Mouse (Mus musculus): Measurements from ENCODE around the gene Gmpr2. TPM values are rescaled to one million over a fixed set of nuclear protein-coding genes. Genes with fewer than 3 reads are reported as not detected.

Gmpr2 gene
- 32.0 and 33.0 TPM in 2 replicates for polyA plus RNA-seq (2015; fragmentation: Nextera tagmentation; extraction: Ambion mirVana)

DNA sequence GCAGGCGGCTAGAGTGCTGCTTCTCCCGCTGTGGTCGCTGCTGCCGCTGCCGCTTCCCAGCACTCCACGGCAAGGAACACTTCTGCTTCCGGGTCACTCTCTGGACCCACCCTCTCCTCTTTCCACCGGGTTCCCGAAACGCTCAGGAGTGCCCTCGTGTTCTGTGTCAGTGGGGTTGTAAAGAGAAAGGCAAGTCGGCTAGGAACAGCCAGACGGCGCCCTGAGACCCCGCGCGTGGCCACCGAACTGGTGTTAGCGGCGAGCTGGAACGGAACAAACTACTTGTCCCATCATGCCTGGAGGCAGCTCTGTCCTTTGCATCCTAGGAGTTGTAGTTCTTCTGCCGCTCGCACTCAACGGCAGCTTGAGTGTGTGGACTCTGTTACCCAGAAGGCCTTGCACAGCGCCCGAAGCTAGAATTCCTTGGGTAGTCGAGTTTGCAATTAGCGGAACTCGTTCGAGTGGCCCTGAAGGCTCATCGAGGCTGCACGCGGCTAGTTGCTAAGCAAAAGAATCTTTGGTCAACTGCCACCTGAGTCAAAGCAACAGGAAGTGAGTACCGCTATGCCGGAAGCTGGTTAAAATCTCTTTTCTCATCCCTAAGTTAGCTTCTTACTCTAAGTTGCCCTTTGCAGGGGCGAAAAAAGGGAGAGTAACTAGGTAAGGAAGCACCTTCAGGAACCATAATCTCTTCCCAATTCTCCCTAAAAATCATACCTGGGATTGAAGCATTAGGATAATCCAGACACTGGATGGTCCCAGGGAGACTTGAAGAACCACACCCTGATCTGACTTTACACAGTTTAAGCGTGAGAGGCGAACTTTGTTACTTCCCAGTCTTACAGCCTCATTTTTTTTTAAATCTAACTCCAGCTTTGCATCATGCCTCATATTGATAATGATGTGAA is at the start of gene Gmpr2, which contains the start of gene Nedd8:
TSS of gene Gmpr2 (plus strand) at position 109 of the 908 bp plus-strand sequence.
TSS of gene Nedd8 (minus strand) at position 292 of the 908 bp plus-strand sequence.

DNA sequence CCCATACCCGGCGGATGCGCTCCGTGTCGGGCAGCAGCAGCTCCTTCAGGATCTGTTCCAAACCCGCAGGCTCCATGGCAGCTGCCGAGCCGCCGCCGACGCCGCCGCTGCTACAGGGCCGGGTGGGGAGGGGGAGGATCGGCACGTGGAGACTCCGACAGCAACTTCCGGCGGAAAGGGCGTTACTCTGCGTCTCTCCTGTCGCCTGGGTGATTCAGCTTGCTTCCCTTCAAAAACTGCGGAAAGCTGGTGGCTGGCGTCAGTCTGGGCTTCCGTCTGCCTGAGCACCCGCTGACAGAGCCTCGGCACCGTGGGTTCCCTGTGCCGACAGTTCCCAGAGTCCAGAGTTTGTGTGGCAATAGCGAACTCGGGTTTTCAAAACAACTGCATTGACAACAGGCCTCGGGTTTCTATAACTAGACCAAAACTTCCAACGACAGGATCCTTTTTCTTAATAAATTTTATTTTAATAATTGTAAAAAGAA is 36.2 kb upstream of the Gmpr2 start, which contains the start of gene Ipo4:
TSS of gene Ipo4 (minus strand) at position 435 of the 485 bp plus-strand sequence.

DNA sequence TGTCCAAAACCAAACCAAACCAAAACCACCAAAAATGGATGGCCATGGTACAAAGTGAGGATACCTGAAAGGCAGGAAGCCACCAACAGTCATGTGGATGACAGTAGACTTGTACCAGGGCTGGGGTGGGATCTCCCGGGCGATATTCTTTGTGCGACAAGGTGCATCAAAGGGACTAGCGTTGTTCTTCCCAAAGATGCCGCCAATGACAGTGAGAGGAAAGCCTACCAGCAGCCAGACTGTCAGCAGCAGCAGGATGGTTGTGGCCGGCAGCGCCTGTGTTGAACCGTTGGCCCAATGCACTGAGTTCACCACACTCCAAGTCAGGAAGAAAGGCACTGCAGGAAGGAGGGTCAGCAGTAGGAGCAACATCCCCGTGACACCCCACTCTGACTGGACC is 33.9 kb upstream of the Gmpr2 start, which contains the start of gene Gm49378:
TSS of gene Gm49378 (minus strand) at position 101 of the 400 bp plus-strand sequence.

DNA sequence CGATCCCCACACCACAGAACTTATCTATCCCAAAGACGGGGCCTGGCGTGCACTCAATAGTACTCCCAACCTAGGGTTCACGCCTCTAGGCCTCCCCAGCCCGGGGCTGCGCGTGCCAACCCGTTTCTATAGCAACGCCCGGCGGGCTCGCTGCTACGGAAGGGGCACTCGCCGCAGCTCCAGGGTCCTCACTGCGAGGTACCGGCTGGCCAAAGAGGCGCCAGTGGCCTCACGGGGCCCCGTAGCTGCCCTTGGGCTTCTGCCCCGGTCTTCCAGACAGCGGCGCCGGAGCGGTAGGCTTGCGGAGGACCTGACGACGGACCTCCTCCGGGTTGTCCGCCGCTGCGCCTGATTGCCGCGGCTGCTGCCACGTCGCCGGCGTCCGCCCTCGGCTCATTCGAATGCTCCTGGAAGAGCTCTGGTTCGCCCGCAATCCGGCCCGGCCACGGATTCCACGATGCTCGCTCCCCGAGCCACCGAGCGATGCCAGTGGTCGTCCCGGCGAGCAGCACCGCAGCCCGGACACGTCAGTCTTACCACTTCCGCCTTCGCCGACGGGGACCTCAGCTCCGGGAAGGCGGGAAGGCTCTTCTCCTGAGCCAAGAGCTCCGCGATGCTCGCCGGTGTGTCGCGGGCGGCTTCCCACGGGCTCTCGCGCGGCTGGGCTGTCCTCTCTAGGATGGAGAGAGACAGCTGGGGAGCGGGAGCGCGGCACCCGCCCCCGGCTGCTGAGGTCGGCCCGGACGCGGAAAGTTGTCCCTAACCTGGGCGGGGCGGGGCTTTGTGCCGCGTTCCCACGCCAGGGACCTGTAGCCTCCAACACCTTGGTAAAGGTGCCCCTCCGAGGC is 28.5 kb upstream of the Gmpr2 start, which contains the start of gene Tm9sf1:
TSS of gene Tm9sf1 (minus strand) at position 747 of the 848 bp plus-strand sequence.

DNA sequence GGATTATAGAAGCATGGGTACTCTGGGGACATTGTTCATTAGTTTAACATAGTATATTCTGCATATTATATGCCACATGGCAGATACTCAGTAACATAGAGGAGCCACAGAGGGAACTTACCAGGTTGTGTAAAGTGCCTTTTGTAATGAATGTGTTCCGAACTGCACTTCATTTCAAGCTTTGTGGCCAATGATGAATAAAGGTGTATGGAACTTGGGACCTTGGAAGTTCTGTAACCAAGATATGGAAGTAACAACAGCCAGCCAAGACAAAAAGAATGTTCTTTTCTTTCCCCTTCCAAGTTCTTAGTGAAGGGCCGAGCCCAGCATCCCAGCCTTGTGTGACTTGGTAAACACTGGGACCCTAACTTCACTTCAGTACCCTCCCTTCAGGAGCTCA is 21.9 kb upstream of the Gmpr2 start, which contains the start of gene Tssk4:
TSS of gene Tssk4 (plus strand) at position 301 of the 400 bp plus-strand sequence.

DNA sequence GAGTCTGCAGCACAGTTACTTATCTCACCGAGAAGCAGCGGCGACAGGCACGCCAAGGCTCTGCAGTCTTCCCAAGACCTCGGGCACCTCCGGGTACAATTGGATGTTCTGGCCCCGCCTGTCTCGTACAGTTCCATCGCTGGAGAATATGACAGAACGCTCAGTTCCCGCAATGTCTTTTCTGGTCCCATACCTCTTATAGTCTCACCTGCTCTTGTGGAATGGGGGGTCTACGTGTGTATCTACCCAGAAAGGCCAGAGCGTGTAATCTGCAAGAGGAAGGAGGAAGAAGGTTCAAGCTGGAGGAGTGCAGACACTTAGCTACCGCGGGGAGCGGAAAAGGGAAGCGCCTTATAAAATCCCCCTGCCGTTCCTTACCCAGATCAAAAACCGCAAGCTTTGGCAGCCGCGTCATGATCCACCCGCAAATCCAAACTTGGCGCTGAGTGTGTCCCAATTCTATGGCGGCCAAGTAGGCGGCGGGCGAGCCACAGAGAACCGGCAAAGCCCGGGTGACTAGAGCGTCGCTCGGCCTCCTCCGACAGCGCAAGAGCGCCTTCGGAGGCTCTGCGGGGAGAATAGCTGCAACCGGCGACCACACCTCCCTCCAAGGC is 11.7 kb upstream of the Gmpr2 start, which contains the start of gene Mdp1:
TSS of gene Mdp1 (minus strand) at position 549 of the 614 bp plus-strand sequence.

DNA sequence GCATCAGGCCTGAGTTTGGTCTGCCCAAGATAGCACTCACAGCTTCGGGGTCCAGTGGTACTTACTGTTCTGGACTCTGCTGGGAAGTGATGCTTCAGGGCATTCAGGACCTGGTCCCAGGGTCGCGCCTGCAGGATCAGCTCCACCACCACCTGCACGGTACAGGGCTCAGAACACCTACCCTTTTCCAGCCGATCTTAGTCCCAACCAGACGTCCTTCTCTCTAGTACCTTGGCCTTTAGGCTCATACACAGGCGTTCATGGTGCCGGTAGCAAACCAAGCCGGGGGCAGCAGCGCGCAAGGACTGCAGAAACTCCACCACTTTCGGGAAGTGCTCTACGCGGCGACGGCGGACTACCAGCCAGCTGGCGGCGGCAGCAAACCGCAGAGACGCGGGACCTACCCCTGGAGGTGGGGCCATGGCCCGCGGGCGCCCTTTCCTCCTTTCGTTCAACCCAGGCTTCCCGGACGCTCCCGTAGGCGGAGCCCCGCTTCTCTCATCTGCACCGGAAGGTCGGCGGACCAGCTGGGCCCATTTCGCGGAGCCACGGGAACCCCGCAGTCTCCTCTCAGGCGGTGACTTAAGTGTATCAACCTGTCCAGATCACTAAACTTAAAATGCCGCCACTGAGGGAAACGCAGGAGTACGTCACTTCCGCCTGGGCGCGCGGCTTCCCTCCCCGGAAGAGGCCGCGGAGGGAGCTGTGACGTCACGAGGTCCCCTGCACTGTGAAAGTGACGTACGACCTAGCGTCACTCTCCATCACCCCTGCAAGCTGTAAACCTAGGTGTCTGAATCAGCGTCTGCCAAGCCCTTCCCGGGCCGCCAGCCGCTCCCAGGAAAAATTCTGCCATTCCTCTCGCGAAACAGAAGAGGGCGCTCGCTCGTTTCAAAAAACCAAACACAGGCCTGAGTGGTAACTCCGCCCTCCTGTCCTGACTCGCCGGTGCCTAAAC is 9.7 kb downstream of the Gmpr2 start, which contains the start of gene Tinf2:
TSS of gene Tinf2 (minus strand) at position 661 of the 958 bp plus-strand sequence.

DNA sequence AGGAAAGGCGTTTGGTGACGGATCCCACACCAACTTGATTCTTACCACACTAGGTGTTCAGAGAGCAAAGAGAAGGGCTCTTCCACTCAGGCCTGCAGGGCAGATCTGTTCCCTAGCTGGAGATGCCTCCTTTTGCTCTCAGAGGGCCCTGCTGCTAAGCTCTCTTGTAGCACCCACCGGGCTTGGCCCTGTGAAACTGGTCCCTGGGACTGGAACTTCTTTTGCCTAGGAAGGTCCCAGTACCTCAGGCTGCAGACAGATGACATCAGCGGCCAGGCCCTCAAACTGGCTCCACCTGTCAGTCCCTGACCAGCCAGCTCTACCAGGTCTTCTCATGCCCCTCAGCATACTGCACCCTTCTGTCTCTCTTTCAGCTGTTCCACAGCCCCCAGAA is 42.0 kb downstream of the Gmpr2 start, which contains the start of gene Tgm1:
TSS of gene Tgm1 (minus strand) at position 198 of the 394 bp plus-strand sequence.

DNA sequence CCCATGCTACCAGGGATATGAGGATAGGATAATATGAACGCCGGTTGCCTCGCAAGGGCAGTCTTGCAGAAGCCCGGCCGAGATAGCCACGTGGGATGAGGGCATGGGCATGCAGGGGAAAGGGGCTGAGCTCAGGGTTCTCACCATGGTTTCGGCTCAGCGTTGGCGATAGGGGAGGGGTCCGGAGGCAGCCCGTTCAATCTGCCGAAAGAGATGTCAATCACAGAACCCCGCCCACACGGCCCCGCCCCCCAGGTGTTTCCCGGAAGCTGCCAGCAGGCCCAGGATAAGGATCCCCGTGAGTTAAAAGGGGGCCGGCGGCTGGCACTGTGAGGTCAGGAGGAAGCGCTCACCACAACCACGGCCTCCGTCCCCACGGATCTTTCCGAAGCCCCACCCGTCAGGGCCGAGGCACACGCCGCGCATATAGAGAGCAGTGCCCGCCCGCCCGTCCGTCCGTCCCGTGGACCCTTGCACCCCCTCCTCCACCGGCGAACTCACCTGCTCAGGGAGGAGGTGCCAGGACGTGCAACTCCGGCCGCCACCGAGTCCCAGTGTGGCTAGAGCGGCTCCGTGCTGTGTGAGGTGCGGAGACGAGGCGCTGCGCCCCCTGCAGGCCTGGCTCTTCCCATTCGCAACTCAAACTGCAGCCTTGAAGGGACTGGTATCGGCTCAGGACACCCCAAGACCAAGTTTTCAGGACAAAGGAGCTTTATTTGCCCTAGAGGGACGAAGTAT is 50.1 kb downstream of the Gmpr2 start, which contains the start of gene Rabggta:
TSS of gene Rabggta (minus strand) at position 564 of the 738 bp plus-strand sequence.

Other genes with a start within 250 kb of the Gmpr2 start
- gene Dhrs4, start 193.2 kb upstream of the Gmpr2 start, polyA plus RNA-seq (2015; fragmentation: Nextera tagmentation; extraction: Ambion mirVana): 52.0 and 53.1 TPM in 2 replicates
- gene Carmil3, start 181.3 kb upstream of the Gmpr2 start, polyA plus RNA-seq (2015; fragmentation: Nextera tagmentation; extraction: Ambion mirVana): 0.22 and 0.35 TPM in 2 replicates
- 1.8 and 1.9 TPM in 2 replicates for gene Cpne6, start 161.5 kb upstream of the Gmpr2 start, polyA plus RNA-seq (2015; fragmentation: Nextera tagmentation; extraction: Ambion mirVana)
- not detected in 2 replicates for gene Nrl, start 147.0 kb upstream of the Gmpr2 start, polyA plus RNA-seq (2015; fragmentation: Nextera tagmentation; extraction: Ambion mirVana)
- 41.2 and 47.1 TPM in 2 replicates for gene Pck2, start 131.7 kb upstream of the Gmpr2 start, polyA plus RNA-seq (2015; fragmentation: Nextera tagmentation; extraction: Ambion mirVana)
- 55.6 and 63.3 TPM in 2 replicates for gene Dcaf11, start 111.9 kb upstream of the Gmpr2 start, polyA plus RNA-seq (2015; fragmentation: Nextera tagmentation; extraction: Ambion mirVana)
- gene A730061H03Rik, start 111.5 kb upstream of the Gmpr2 start, polyA plus RNA-seq (2015; fragmentation: Nextera tagmentation; extraction: Ambion mirVana): 0.51 and 1.1 TPM in 2 replicates
- gene Fitm1, start 96.3 kb upstream of the Gmpr2 start, polyA plus RNA-seq (2015; fragmentation: Nextera tagmentation; extraction: Ambion mirVana): 0.26 TPM in 1 of 2 replicates, not detected in the other
- gene Psme1, start 93.8 kb upstream of the Gmpr2 start, polyA plus RNA-seq (2015; fragmentation: Nextera tagmentation; extraction: Ambion mirVana): 104 and 112 TPM in 2 replicates
- 6.7 and 6.8 TPM in 2 replicates for gene Emc9, start 86.6 kb upstream of the Gmpr2 start, polyA plus RNA-seq (2015; fragmentation: Nextera tagmentation; extraction: Ambion mirVana)
- gene Psme2, start 80.8 kb upstream of the Gmpr2 start, polyA plus RNA-seq (2015; fragmentation: Nextera tagmentation; extraction: Ambion mirVana): 218 and 249 TPM in 2 replicates
- 11.0 and 13.6 TPM in 2 replicates for gene Rnf31, start 80.2 kb upstream of the Gmpr2 start, polyA plus RNA-seq (2015; fragmentation: Nextera tagmentation; extraction: Ambion mirVana)
- 17.2 and 21.2 TPM in 2 replicates for gene Irf9, start 68.4 kb upstream of the Gmpr2 start, polyA plus RNA-seq (2015; fragmentation: Nextera tagmentation; extraction: Ambion mirVana)
- 1.3 and 1.9 TPM in 2 replicates for gene Rec8, start 53.9 kb upstream of the Gmpr2 start, polyA plus RNA-seq (2015; fragmentation: Nextera tagmentation; extraction: Ambion mirVana)
- 60.2 and 63.0 TPM in 2 replicates for gene Ipo4, start 36.0 kb upstream of the Gmpr2 start, polyA plus RNA-seq (2015; fragmentation: Nextera tagmentation; extraction: Ambion mirVana)
- gene Gm49378, start 34.0 kb upstream of the Gmpr2 start, polyA plus RNA-seq (2015; fragmentation: Nextera tagmentation; extraction: Ambion mirVana): 0.56 and 1.4 TPM in 2 replicates
- gene Tm9sf1, start 28.1 kb upstream of the Gmpr2 start, polyA plus RNA-seq (2015; fragmentation: Nextera tagmentation; extraction: Ambion mirVana): 68.6 and 69.9 TPM in 2 replicates
- gene Tssk4, start 21.8 kb upstream of the Gmpr2 start, polyA plus RNA-seq (2015; fragmentation: Nextera tagmentation; extraction: Ambion mirVana): 0.26 and 0.35 TPM in 2 replicates
- gene Mdp1, start 11.4 kb upstream of the Gmpr2 start, polyA plus RNA-seq (2015; fragmentation: Nextera tagmentation; extraction: Ambion mirVana): 35.8 and 39.5 TPM in 2 replicates
- 388 and 415 TPM in 2 replicates for gene Nedd8, start 183 bp downstream of the Gmpr2 start, polyA plus RNA-seq (2015; fragmentation: Nextera tagmentation; extraction: Ambion mirVana)
- 13.9 and 15.5 TPM in 2 replicates for gene Tinf2, start 9.9 kb downstream of the Gmpr2 start, polyA plus RNA-seq (2015; fragmentation: Nextera tagmentation; extraction: Ambion mirVana)
- 7.4 and 9.2 TPM in 2 replicates for gene Tgm1, start 42.0 kb downstream of the Gmpr2 start, polyA plus RNA-seq (2015; fragmentation: Nextera tagmentation; extraction: Ambion mirVana)
- gene Rabggta, start 50.3 kb downstream of the Gmpr2 start, polyA plus RNA-seq (2015; fragmentation: Nextera tagmentation; extraction: Ambion mirVana): 17.3 and 20.5 TPM in 2 replicates
- gene Dhrs1, start 73.7 kb downstream of the Gmpr2 start, polyA plus RNA-seq (2015; fragmentation: Nextera tagmentation; extraction: Ambion mirVana): 60.6 and 62.9 TPM in 2 replicates
- 18.6 TPM in 2 replicates for gene Nop9, start 73.8 kb downstream of the Gmpr2 start, polyA plus RNA-seq (2015; fragmentation: Nextera tagmentation; extraction: Ambion mirVana)
- 0.13 and 0.18 TPM in 2 replicates for gene Cideb, start 86.5 kb downstream of the Gmpr2 start, polyA plus RNA-seq (2015; fragmentation: Nextera tagmentation; extraction: Ambion mirVana)
- gene Ltb4r2, start 89.5 kb downstream of the Gmpr2 start, polyA plus RNA-seq (2015; fragmentation: Nextera tagmentation; extraction: Ambion mirVana): 0.29 and 0.39 TPM in 2 replicates
- gene Ltb4r1, start 94.0 kb downstream of the Gmpr2 start, polyA plus RNA-seq (2015; fragmentation: Nextera tagmentation; extraction: Ambion mirVana): 0.76 and 6.9 TPM in 2 replicates
- 2.3 and 2.7 TPM in 2 replicates for gene Adcy4, start 112.2 kb downstream of the Gmpr2 start, polyA plus RNA-seq (2015; fragmentation: Nextera tagmentation; extraction: Ambion mirVana)
- gene Ripk3, start 116.9 kb downstream of the Gmpr2 start, polyA plus RNA-seq (2015; fragmentation: Nextera tagmentation; extraction: Ambion mirVana): 19.1 and 19.2 TPM in 2 replicates
- 22.3 and 22.5 TPM in 2 replicates for gene Nfatc4, start 151.2 kb downstream of the Gmpr2 start, polyA plus RNA-seq (2015; fragmentation: Nextera tagmentation; extraction: Ambion mirVana)
- 6.4 and 7.6 TPM in 2 replicates for gene Nynrin, start 182.1 kb downstream of the Gmpr2 start, polyA plus RNA-seq (2015; fragmentation: Nextera tagmentation; extraction: Ambion mirVana)
- gene Cbln3, start 212.5 kb downstream of the Gmpr2 start, polyA plus RNA-seq (2015; fragmentation: Nextera tagmentation; extraction: Ambion mirVana): 0.18 and 0.21 TPM in 2 replicates
- 8.4 and 9.2 TPM in 2 replicates for gene Khnyn, start 213.0 kb downstream of the Gmpr2 start, polyA plus RNA-seq (2015; fragmentation: Nextera tagmentation; extraction: Ambion mirVana)
- gene Sdr39u1, start 228.4 kb downstream of the Gmpr2 start, polyA plus RNA-seq (2015; fragmentation: Nextera tagmentation; extraction: Ambion mirVana): 43.8 and 50.4 TPM in 2 replicates

All from urinary bladder, postnatal 0 days (tissue).